Mouse (Mus musculus) G1E (cell line): ENCODE data around the gene Myl12a. TPM values are rescaled to one million over a fixed set of nuclear protein-coding genes. Genes with fewer than 3 reads are reported as not detected.

ENCODE experiments used
- ATAC-seq: 2 replicates; pipeline ENCODE4 v1.8.0; 2016; ENCODE audit warnings: mild to moderate bottlenecking; ENCODE audit not compliant: insufficient number of reproducible peaks, poor library complexity, low FRiP score, severe bottlenecking; ENCODE audit errors: extremely low read depth
- DNase-seq: peaks from one replicate; pipeline ENCODE4 v3.0.0; 2012; ENCODE audit warnings: low spot score
- H3K27me3 ChIP-seq: 2 replicates; pipeline ENCODE4 v1.6.1; 2012; ENCODE audit warnings: mild to moderate bottlenecking, low read length, inconsistent platforms; ENCODE audit not compliant: insufficient read depth
- H3K36me3 ChIP-seq: replicated peaks from 2 replicates; pipeline ENCODE3; 2012; ENCODE audit warnings: mild to moderate bottlenecking, inconsistent platforms
- H3K4me1 ChIP-seq: 2 replicates; pipeline ENCODE4 v1.6.1; 2012; ENCODE audit warnings: low read depth, low read length, inconsistent platforms, mixed read lengths; ENCODE audit not compliant: insufficient read depth
- H3K4me3 ChIP-seq: 2 replicates; pipeline ENCODE4 v1.5.1; 2012; ENCODE audit warnings: low read depth, mild to moderate bottlenecking, inconsistent platforms, low read length, moderate library complexity, mixed read lengths
- H3K9me3 ChIP-seq: replicated peaks from 2 replicates; pipeline ENCODE4 v1.6.1; 2012; ENCODE audit warnings: inconsistent platforms
- CTCF ChIP-seq: IDR thresholded peaks from 2 replicates; pipeline ENCODE4 v1.5.1; 2012; ENCODE audit warnings: low read depth, low read length, inconsistent platforms, mixed read lengths
- GATA1 ChIP-seq: IDR thresholded peaks from 2 replicates; pipeline ENCODE4 v1.6.1; 2012; ENCODE audit warnings: borderline replicate concordance, low read length, inconsistent platforms, mixed read lengths
- GATA2 ChIP-seq: IDR thresholded peaks from 2 replicates; pipeline ENCODE4 v1.6.1; 2012; ENCODE audit warnings: low read depth, low read length, inconsistent platforms, borderline replicate concordance
- POLR2AphosphoS5 ChIP-seq: IDR thresholded peaks from 2 replicates; pipeline ENCODE4 v1.6.1; 2012; ENCODE audit warnings: low read depth, low read length, inconsistent platforms; ENCODE audit not compliant: insufficient replicate concordance
- TAL1 ChIP-seq: conservative IDR thresholded peaks from 2 replicates; pipeline ENCODE4 v1.6.1; 2012; ENCODE audit warnings: low read depth, low read length, inconsistent platforms, mixed read lengths
- polyA plus RNA-seq: library from polyadenylated mRNA; stranded (reverse); fragments of >175 nt; gene quantifications from 2 replicates; pipeline ENCODE4 v1.2.3, GENCODE M21; 2012
- total RNA-seq, 2 experiments: library from RNA; stranded (forward) in 1 of 2; stranded (reverse) in 1 of 2; fragments of 200-1000 nt in 1 of 2; fragments of >200 nt in 1 of 2; fragmentation: Nextera tagmentation in 1 of 2; gene quantifications; 2 replicates each; pipeline ENCODE4 v1.2.3; 2014 to 2017

Gene Myl12a
- total and polyA plus RNA-seq, 3 experiments = 76.2 to 225 (median 145) TPM

DNA sequence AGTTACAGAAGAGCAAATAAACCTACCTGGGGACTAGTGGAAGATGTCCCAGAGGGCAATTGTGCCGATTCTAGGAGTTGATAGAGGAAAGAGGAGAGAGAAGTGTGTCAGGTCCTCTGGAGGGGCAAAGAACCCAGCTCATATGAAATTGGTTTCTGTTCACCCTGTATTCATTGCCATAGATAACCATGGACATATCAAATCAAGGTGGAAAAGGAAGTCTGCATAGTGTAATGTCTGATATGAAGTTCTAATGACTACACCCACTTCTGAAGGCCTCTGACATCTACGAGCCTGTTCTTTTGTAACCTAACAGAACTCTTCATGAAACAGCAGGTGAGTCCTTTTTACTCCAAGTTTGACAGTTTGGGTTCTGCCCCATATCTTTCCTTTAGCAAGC lies 1.0 kb upstream of the Myl12a start:
- Histone ChIP-seq H3K4me3 (no peak overlapping the region), H3K36me3 (peaks cover 13% of the 10 kb centered on the region), H3K9me3 (no peaks in the 10 kb centered on the region), H3K4me1 (peaks cover 33% of the 10 kb centered on the region), H3K27me3 (no peaks in the 10 kb centered on the region)
- TF ChIP-seq TAL1 (no peak), CTCF (no peak), GATA1 (no peak)
- ATAC-seq (no peak), DNase-seq (no peak)

GRCm38 (mm10) chr17:71003112-71003511 lies 434 bp upstream of the Myl12a start:
- Histone ChIP-seq H3K27me3 (no peaks in the 10 kb centered on the region), H3K36me3 (peaks cover 18% of the 10 kb centered on the region), H3K9me3 (no peaks in the 10 kb centered on the region), H3K4me1 (peaks cover 38% of the 10 kb centered on the region), H3K4me3 (peak overlapping the region; percentile 30; the same call in 1 of the 2 replicates)
- TF ChIP-seq CTCF (no peak), GATA2 (no peak), GATA1 (no peak), TAL1 (no peak), POLR2AphosphoS5 (no peak)
- no peak for ATAC-seq
- no peak for DNase-seq

DNA sequence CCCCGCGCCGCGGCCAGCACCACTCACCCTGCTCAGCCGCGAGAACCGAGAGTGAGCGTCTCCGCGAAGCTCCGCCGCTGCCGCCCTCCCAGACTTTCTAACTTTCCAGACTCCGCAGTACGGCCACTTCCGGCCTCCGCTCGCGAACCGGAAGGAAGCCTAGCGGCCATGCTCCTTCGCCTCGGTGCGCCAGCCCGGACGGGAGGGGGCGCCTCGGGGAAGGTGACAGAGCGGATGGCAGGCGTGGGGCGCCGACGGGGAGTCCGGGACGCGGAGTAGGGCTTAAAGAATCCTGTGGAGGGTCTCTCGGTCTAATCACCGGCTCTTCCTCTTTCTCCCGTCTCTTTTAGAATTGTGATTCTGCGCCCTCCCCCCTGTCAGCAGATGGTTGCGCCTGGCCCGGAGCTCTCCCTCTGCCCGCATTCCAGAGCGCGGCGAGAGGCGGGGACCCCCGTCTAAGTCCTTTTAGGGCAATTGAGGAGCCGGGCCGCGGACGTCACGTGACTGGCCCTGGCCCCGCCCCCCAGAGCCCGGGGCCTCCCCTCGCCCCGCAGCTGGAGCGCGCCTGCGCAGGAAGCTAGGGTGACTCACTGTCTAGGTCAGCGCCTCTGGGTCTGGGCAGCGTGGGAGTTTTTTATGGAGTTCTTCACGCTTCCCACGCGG lies 466 bp downstream of the Myl12a start, which contains the start of gene Myom1:
TSS of gene Myom1 (plus strand) at position 553 of the 663 bp plus-strand sequence.
- Histone ChIP-seq H3K27me3 (no peaks in the 10 kb centered on the region), H3K4me1 (peaks cover 42% of the 10 kb centered on the region), H3K9me3 (no peaks in the 10 kb centered on the region), H3K36me3 (peaks cover 22% of the 10 kb centered on the region), H3K4me3 (peak within 1 kb of the TSS; percentile 90)
- peak; percentile 95 for DNase-seq
- ATAC-seq = peak; percentile 69
- TF ChIP-seq GATA2 (no peak), CTCF (no peak), TAL1 (no peak), GATA1 (no peak), POLR2AphosphoS5 (no peak)

DNA sequence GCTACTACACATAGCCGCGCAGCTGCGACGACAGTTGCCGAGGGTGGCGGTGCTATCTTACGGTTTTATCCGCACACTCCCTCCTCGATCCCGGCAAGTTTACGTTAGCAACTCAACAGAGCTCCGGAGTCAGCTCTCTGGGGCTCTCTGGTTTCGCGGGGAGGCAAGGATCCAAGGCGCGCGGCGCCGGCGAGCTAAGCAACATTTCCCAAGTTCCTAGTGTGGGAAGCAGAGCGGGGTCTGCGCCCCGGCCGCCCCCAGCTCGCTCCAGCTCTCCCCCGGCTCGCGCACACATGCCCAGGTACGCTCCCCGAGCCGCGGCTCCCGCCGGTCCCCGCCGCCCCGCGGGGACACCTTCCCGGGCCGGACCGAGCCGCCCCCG lies 988 bp downstream of the Myl12a start:
- no peak for TF ChIP-seq GATA2
- no peak for TF ChIP-seq CTCF
- no peak for TF ChIP-seq GATA1
- no peak for TF ChIP-seq TAL1
- TF ChIP-seq POLR2AphosphoS5 = no peak
- Histone ChIP-seq H3K4me1 (peaks cover 43% of the 10 kb centered on the region), H3K27me3 (no peaks in the 10 kb centered on the region), H3K9me3 (no peaks in the 10 kb centered on the region), H3K4me3 (peak overlapping the region; percentile 90), H3K36me3 (peaks cover 25% of the 10 kb centered on the region)
- DNase-seq (peak; percentile 43), ATAC-seq (peak; percentile 15; the same call in 1 of the 2 replicates)

- peak overlapping the region; percentile 90 for H3K4me3 ChIP-seq
- no peaks in the 10 kb centered on the region for H3K27me3 ChIP-seq
- no peak for ATAC-seq
- TF ChIP-seq GATA1 = no peak
- H3K9me3 ChIP-seq = no peaks in the 10 kb centered on the region
- H3K4me1 ChIP-seq = peaks cover 43% of the 10 kb centered on the region
- peaks cover 31% of the 10 kb centered on the region for H3K36me3 ChIP-seq
- no peak for DNase-seq
Observed at GRCm38 (mm10) chr17:71001067-71001466, 1.6 kb downstream of the Myl12a start.

- TF ChIP-seq GATA2 (no peak), CTCF (no peak), GATA1 (no peak), TAL1 (no peak), POLR2AphosphoS5 (no peak)
- Histone ChIP-seq H3K36me3 (peaks cover 39% of the 10 kb centered on the region), H3K4me3 (peak overlapping the region; percentile 40; the same call in 1 of the 2 replicates), H3K4me1 (peaks cover 43% of the 10 kb centered on the region), H3K27me3 (no peaks in the 10 kb centered on the region), H3K9me3 (no peaks in the 10 kb centered on the region)
- DNase-seq (no peak), ATAC-seq (no peak)
Observed at GRCm38 (mm10) chr17:71000255-71000654, 2.4 kb downstream of the Myl12a start.
